Mouse (Mus musculus) C2C12 (cell line): Measurements from ENCODE around the gene Mgll. TPM values are rescaled to one million over a fixed set of nuclear protein-coding genes. Genes with fewer than 3 reads are reported as not detected.

Source experiments
- H3K27me3 ChIP-seq: one replicate; pipeline ENCODE4 v1.6.1; 2011; ENCODE audit not compliant: control insufficient read depth, insufficient read depth, insufficient read length
- H3K36me3 ChIP-seq: one replicate; pipeline ENCODE4 v1.6.1; 2011; ENCODE audit not compliant: control insufficient read depth, insufficient read depth
- H3K4me3 ChIP-seq: one replicate; pipeline ENCODE4 v1.5.1; 2011; ENCODE audit warnings: mild to moderate bottlenecking, control low read depth; ENCODE audit not compliant: poor library complexity, insufficient read depth, severe bottlenecking
- H3K79me2 ChIP-seq: one replicate; pipeline ENCODE4 v1.6.1; 2011; ENCODE audit not compliant: control insufficient read depth, insufficient read depth
- H3K79me3 ChIP-seq: one replicate; pipeline ENCODE4 v1.6.1; 2011; ENCODE audit warnings: low read depth, control low read depth
- H3ac ChIP-seq: one replicate; pipeline ENCODE3; 2011; ENCODE audit warnings: low read depth; ENCODE audit not compliant: control insufficient read depth, insufficient read length
- CEBPB ChIP-seq: IDR thresholded peaks from one replicate; pipeline ENCODE4 v1.6.1; 2011; ENCODE audit warnings: low read depth, mild to moderate bottlenecking, control low read depth, moderate library complexity
- CTCF ChIP-seq: IDR thresholded peaks from one replicate; pipeline ENCODE4 v1.5.1; 2011; ENCODE audit not compliant: control insufficient read depth, insufficient read depth, insufficient read length
- FOSL1 ChIP-seq: IDR thresholded peaks from one replicate; pipeline ENCODE4 v1.8.0; 2011; ENCODE audit warnings: mild to moderate bottlenecking, low read length; ENCODE audit not compliant: poor library complexity, insufficient read depth, severe bottlenecking
- MAX ChIP-seq: IDR thresholded peaks from one replicate; pipeline ENCODE4 v1.6.1; 2011; ENCODE audit warnings: mild to moderate bottlenecking, control low read depth
- MYOD1 ChIP-seq: IDR thresholded peaks from one replicate; pipeline ENCODE4 v1.6.1; 2011; ENCODE audit warnings: low read depth; ENCODE audit not compliant: control insufficient read depth, insufficient read length
- MYOG ChIP-seq: IDR thresholded peaks from one replicate; pipeline ENCODE4 v1.6.1; 2011; ENCODE audit not compliant: control insufficient read depth, insufficient read length; ENCODE audit errors: extremely low read depth
- USF1 ChIP-seq: IDR thresholded peaks from one replicate; pipeline ENCODE4 v1.6.1; 2011; ENCODE audit warnings: low read depth, mild to moderate bottlenecking, control low read depth, moderate library complexity
- polyA plus RNA-seq: library from polyadenylated mRNA; unstranded; fragments of >200 nt; fragmentation: generic; extraction: Trizol; gene quantifications from one replicate; pipeline ENCODE4 v1.2.1, GENCODE M21; 2012; ENCODE audit warnings: missing spikeins

Mgll gene
- polyA plus RNA-seq, 1 experiment = 1.3 TPM

DNA sequence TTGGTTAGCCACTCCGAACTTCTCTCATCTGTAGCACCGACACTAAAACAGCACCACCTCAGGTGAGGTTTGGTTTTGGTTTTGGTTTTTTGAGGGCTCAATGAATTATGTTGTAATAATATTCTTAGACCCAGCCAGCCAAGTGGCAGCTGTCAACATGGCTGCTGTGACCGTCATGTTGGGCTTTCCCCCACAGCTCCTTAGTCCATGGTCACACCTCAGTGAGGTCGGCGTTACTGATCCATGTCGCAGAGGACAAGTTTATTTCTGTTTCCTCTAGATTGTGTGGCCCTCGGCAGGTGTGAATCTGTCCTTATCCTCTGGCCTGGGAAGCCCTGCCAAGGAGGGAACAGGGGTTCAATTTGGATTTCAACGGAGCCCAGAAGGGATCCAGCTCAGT is 33.9 kb downstream of the Mgll start:
- Histone ChIP-seq H3K27me3 (no peaks in the 10 kb centered on the region), H3K79me2 (no peaks in the 10 kb centered on the region), H3K79me3 (no peaks in the 10 kb centered on the region), H3K36me3 (no peaks in the 10 kb centered on the region), H3K4me3 (no peak overlapping the region), H3ac (no peak overlapping the region)
- TF ChIP-seq CEBPB (no peak), USF1 (no peak), FOSL1 (no peak), MYOD1 (no peak), MYOG (no peak), MAX (no peak), CTCF (no peak)

- no peak for TF ChIP-seq MYOG
- no peak for TF ChIP-seq CEBPB
- no peak for TF ChIP-seq MYOD1
- TF ChIP-seq FOSL1 = no peak
- no peak for TF ChIP-seq CTCF
- no peak for TF ChIP-seq MAX
- TF ChIP-seq USF1 = no peak
- Histone ChIP-seq H3K27me3 (no peaks in the 10 kb centered on the region), H3K4me3 (no peak overlapping the region), H3K79me3 (no peaks in the 10 kb centered on the region), H3ac (no peak overlapping the region), H3K79me2 (no peaks in the 10 kb centered on the region), H3K36me3 (no peaks in the 10 kb centered on the region)
Measured at GRCm38 (mm10) chr6:88758568-88759522, 34.6 kb downstream of the Mgll start.

GRCm38 (mm10) chr6:88759793-88760453 is 35.7 kb downstream of the Mgll start:
- Histone ChIP-seq H3K79me3 (no peaks in the 10 kb centered on the region), H3K36me3 (no peaks in the 10 kb centered on the region), H3K4me3 (no peak overlapping the region), H3ac (no peak overlapping the region), H3K27me3 (no peaks in the 10 kb centered on the region), H3K79me2 (no peaks in the 10 kb centered on the region)
- TF ChIP-seq USF1 (no peak), MAX (no peak), MYOD1 (no peak), CTCF (no peak), FOSL1 (no peak), MYOG (no peak), CEBPB (no peak)

DNA sequence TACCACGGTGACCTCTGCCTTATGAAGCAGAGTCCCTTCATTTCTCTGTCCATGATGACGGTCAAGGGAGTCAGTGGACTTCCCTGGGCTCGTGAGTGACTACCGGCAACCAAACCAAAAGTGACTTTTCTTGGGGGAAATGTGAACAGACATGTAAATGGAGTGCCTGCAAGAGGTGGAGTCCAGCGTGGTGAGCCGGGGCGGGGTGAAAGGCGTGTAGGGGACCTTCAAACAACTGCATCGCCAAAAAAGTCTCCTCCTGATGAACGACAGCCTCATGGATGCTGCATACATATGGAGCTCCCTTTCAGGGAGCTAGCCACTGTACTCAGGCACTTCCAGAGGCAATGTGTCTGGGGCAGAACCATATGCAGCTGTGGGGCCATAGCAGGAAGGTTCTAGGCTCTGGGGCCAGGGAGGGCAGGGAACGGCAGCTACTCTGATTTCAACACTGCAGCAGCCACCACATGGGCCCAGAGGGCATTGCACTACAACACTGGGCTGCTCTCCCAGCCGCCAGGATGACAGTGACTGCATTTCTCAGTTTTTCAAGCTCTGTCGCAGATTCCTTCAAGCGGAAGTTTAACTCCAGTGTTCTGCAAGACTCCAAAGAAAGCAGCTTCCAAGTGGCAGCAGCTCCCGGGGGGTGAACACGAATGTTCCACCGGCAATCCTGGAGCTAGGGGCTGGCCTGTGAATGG is 36.9 kb downstream of the Mgll start:
- TF ChIP-seq MAX = no peak
- TF ChIP-seq MYOD1 = no peak
- no peak for TF ChIP-seq USF1
- H3K27me3 ChIP-seq = no peaks in the 10 kb centered on the region
- H3K79me2 ChIP-seq = no peaks in the 10 kb centered on the region
- no peaks in the 10 kb centered on the region for H3K79me3 ChIP-seq
- H3K4me3 ChIP-seq = no peak overlapping the region
- no peak overlapping the region for H3ac ChIP-seq
- H3K36me3 ChIP-seq = no peaks in the 10 kb centered on the region

- Histone ChIP-seq H3K79me3 (no peaks in the 10 kb centered on the region), H3K79me2 (no peaks in the 10 kb centered on the region), H3K27me3 (no peaks in the 10 kb centered on the region), H3K36me3 (no peaks in the 10 kb centered on the region), H3K4me3 (no peak overlapping the region), H3ac (no peak overlapping the region)
- no peak for TF ChIP-seq MYOG
- no peak for TF ChIP-seq FOSL1
- no peak for TF ChIP-seq MAX
- no peak for TF ChIP-seq CEBPB
- TF ChIP-seq CTCF = no peak
- TF ChIP-seq USF1 = no peak
- TF ChIP-seq MYOD1 = no peak
Measured at GRCm38 (mm10) chr6:88761684-88762439, 37.6 kb downstream of the Mgll start.
